Mouse (Mus musculus): ENCODE measurements around the gene Bard1.

GRCm38 (mm10) chr1:71070771-71071170, 32.2 kb downstream of the Bard1 start:
- no peak for TF ChIP-seq CTCF (IDR thresholded peaks at IDR 0.05; ENCODE audit: insufficient read depth, low read depth, low read length)
- TF ChIP-seq POLR2A (IDR thresholded peaks at IDR 0.05; ENCODE audit: insufficient read depth, low read depth, low read length): no peak
